Mouse (Mus musculus): Measurements from ENCODE around the gene Trib3. TPM values are rescaled to one million over a fixed set of nuclear protein-coding genes. Genes with fewer than 3 reads are reported as not detected.
A peak's percentile ranks its signal among the peaks of the same experiment; 100 is the strongest.

Gene Trib3
- polyA plus RNA-seq (2015; fragmentation: Nextera tagmentation; extraction: Ambion mirVana): 2.4 and 2.8 TPM in 2 replicates

DNA sequence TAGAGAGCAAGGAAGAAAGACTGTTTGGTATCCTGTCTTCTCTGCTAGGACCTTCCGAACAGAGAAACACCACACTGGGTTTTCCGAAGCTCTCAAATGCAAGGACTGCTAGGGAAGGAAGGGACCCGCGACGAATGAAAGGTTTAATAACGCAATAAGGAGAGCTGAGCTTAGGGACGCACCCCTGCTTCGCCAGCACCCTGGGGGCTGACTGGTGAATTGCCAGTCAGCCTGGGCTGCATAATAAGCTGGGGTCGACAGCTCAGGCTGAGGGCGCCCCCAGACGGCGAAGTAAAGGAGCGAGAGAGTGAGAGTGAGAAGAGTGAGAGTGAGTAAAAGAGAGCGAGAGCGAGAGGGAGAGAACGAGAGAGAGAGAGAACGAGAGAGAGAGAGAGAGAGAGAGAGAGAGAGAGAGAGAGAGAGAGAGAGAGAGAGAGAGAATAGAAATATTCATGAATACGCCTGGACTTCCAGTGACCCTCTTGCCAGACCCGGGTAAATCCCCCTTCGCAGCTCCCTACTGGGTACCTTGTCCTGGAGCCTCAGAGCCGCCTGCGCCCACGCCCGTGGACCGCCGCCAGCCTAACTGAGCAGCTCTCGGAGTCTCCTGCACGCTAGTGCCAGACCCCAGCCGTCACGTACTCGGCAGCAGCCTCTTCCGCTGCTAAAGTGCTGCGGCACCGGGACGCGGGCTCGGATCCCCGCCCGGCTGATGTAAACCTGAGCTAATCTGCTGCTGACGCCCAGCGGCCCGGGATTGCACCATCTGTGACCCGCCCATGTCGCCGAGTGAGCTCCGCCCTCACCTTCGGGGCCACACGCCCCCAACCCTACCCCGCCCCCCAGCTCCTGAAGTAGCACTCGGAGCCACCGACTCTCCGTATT lies at the start of gene Trib3:
Trib3 (minus strand) TSS at position 704 of the 885 bp plus-strand sequence.
- Histone ChIP-seq H3K27ac (ENCODE audit: low read length) (no peak within 1 kb of the TSS), H3K4me1 (ENCODE audit: control insufficient read depth, insufficient read depth, low read length) (0 out of 2 replicates have a peak, but pooled peaks cover 5% of the 10 kb centered on the region), H3K4me3 (replicated peaks; ENCODE audit: low read length) (peak within 1 kb of the TSS; percentile 64), H3K36me3 (ENCODE audit: control insufficient read depth, insufficient read depth, low read length) (no peaks in the 10 kb centered on the region), H3K9ac (ENCODE audit: low read length) (peak within 1 kb of the TSS; percentile 75), H3K9me3 (replicated peaks; ENCODE audit: control insufficient read depth, low read length) (no peaks in the 10 kb centered on the region), H3K4me2 (ENCODE audit: low read depth, low read length) (peak within 1 kb of the TSS; percentile 93), H3K27me3 (ENCODE audit: control insufficient read depth, insufficient read depth, low read length) (no peaks in the 10 kb centered on the region)
- peak; percentile 90 for ATAC-seq (ENCODE audit: insufficient read depth, low FRiP score)
- WGBS: under 1% methylated on average over 52 of the region's 52 CpGs

DNA sequence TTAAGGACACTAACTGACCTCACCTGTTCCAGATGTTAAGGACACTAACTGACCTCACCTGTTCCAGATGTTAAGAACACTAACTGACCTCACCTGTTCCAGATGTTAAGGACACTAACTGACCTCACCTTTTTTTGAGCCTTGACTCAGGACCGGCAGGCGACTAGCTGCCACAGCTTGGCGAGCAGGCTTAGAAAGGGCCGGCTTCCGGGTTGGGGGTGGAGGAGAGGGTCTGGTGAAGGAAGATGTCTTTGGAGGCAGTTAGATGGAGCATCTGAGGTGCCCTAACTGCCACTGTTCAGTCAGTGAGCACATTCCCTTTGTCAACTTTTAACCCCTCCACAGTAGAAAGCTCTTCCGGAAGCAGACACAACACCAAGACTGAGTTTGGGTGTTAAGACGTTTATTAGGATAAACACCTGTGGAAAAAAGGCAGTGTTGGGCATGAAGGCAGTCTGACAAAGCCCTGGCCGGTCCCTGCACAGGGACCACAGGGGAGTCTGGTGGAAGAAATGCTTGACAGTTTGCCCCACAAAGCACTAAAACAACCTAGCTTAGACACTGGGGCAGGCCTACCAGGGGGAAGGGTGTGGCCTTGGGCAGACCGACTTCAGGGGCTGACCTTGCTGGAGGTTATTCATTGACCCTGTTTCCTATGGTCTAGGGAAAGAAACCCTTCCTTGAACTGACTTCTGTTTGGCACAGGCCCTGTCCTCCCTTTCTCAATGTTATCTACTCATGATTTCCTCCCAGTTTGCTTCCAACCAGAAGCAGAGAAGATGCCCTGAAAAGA lies 49.6 kb upstream of the Trib3 start:
- Histone ChIP-seq H3K27ac (ENCODE audit: low read length) (peak overlapping the region; percentile 14; the same call in 1 of the 2 replicates), H3K4me1 (ENCODE audit: control insufficient read depth, insufficient read depth, low read length) (peaks cover 23% of the 10 kb centered on the region), H3K9ac (ENCODE audit: low read length) (no peak overlapping the region), H3K27me3 (ENCODE audit: control insufficient read depth, insufficient read depth, low read length) (no peaks in the 10 kb centered on the region), H3K4me2 (ENCODE audit: low read depth, low read length) (no peak overlapping the region; the same call in 1 of the 2 replicates), H3K36me3 (ENCODE audit: control insufficient read depth, insufficient read depth, low read length) (no peaks in the 10 kb centered on the region), H3K4me3 (replicated peaks; ENCODE audit: low read length) (no peak overlapping the region), H3K9me3 (replicated peaks; ENCODE audit: control insufficient read depth, low read length) (no peaks in the 10 kb centered on the region)
- WGBS: 46% methylated on average over 9 of the region's 9 CpGs
- no peak for ATAC-seq (ENCODE audit: insufficient read depth, low FRiP score)

DNA sequence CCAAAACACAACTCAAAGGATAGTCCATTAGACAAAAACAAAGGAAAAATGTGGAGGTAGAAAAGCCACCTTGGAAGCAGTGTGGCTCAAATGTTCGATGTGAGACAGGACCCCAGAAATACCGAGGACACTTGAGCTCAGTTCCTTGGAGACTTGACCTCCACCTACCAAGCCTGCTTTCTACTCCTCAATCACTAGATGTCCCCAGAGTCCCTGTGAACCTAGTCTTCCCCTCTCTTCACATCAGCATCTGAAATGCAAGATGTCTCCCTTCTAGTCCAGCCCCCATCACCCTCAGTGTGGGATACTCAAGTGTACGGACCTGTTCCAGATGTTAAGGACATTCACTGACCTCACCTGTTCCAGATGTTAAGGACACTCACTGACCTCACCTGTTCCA lies 49.0 kb upstream of the Trib3 start:
- Histone ChIP-seq H3K9me3 (replicated peaks; ENCODE audit: control insufficient read depth, low read length) (no peaks in the 10 kb centered on the region), H3K9ac (ENCODE audit: low read length) (no peak overlapping the region), H3K27ac (ENCODE audit: low read length) (no peak overlapping the region), H3K4me2 (ENCODE audit: low read depth, low read length) (no peak overlapping the region), H3K4me3 (replicated peaks; ENCODE audit: low read length) (no peak overlapping the region), H3K36me3 (ENCODE audit: control insufficient read depth, insufficient read depth, low read length) (no peaks in the 10 kb centered on the region), H3K27me3 (ENCODE audit: control insufficient read depth, insufficient read depth, low read length) (no peaks in the 10 kb centered on the region), H3K4me1 (ENCODE audit: control insufficient read depth, insufficient read depth, low read length) (peaks cover 23% of the 10 kb centered on the region)
- WGBS: 17% methylated on average over 3 of the region's 3 CpGs
- no peak for ATAC-seq (ENCODE audit: insufficient read depth, low FRiP score)

DNA sequence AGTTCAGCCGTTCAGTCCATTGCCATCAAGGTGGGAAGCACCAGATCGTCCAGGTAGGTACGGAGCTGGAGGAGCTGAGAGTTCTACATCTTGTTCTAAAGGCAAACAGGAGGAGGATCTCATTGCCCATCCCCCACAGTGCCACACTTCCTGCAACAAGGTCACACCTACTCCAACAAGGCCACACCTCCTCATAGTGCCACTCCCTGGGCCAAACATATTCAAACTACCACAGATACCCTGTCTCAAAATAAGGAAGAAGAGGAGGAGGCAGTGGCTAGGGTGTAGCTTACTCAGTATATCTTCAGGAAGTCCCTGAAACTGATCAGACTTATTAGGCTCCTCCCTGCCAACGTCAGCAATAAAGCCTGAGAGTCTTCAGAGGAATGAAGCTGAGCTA lies 40.4 kb upstream of the Trib3 start:
- 80% methylated on average over 4 of the region's 4 CpGs for WGBS
- Histone ChIP-seq H3K4me2 (ENCODE audit: low read depth, low read length) (no peak overlapping the region), H3K4me3 (replicated peaks; ENCODE audit: low read length) (no peak overlapping the region), H3K27ac (ENCODE audit: low read length) (no peak overlapping the region), H3K27me3 (ENCODE audit: control insufficient read depth, insufficient read depth, low read length) (no peaks in the 10 kb centered on the region), H3K9me3 (replicated peaks; ENCODE audit: control insufficient read depth, low read length) (no peaks in the 10 kb centered on the region), H3K36me3 (ENCODE audit: control insufficient read depth, insufficient read depth, low read length) (no peaks in the 10 kb centered on the region), H3K4me1 (ENCODE audit: control insufficient read depth, insufficient read depth, low read length) (no peaks in the 10 kb centered on the region), H3K9ac (ENCODE audit: low read length) (no peak overlapping the region)
- no peak for ATAC-seq (ENCODE audit: insufficient read depth, low FRiP score)

DNA sequence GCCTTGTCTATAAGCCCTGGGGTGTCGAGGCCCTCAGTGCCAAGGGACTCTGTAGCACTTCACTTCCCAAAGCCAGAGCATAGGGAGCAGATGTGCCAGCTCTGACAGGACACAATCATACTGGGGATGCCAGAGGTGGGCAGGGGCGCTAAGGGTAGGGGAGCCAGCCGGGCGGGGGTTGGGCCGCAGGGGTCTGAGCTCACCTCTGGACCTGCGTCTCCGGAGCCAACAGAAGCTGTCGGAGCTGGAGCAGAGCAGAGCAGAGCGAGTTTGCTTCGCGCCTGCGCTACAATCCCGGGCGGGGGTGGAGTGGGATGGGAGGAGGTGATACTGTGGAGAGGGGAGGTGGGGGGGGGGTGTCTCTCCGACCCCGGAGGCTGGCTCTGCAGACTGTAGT lies 32.5 kb upstream of the Trib3 start, which contains the start of gene Nrsn2:
Nrsn2 (minus strand) TSS at position 294 of the 397 bp plus-strand sequence.
- H3K4me2 ChIP-seq (ENCODE audit: low read depth, low read length): peak within 1 kb of the TSS; percentile 23; the same call in 1 of the 2 replicates
- H3K4me3 ChIP-seq (replicated peaks; ENCODE audit: low read length): no peak within 1 kb of the TSS
- no peaks in the 10 kb centered on the region for H3K36me3 ChIP-seq (ENCODE audit: control insufficient read depth, insufficient read depth, low read length)
- no peaks in the 10 kb centered on the region for H3K4me1 ChIP-seq (ENCODE audit: control insufficient read depth, insufficient read depth, low read length)
- peak within 1 kb of the TSS; percentile 40; the same call in 1 of the 2 replicates for H3K9ac ChIP-seq (ENCODE audit: low read length)
- ATAC-seq (ENCODE audit: insufficient read depth, low FRiP score): peak; percentile 42
- H3K27ac ChIP-seq (ENCODE audit: low read length): no peak within 1 kb of the TSS
- 3% methylated on average over 16 of the region's 16 CpGs for WGBS
- H3K9me3 ChIP-seq (replicated peaks; ENCODE audit: control insufficient read depth, low read length): no peaks in the 10 kb centered on the region
- peaks cover 16% of the 10 kb centered on the region; the same call in 1 of the 2 replicates for H3K27me3 ChIP-seq (ENCODE audit: control insufficient read depth, insufficient read depth, low read length)

DNA sequence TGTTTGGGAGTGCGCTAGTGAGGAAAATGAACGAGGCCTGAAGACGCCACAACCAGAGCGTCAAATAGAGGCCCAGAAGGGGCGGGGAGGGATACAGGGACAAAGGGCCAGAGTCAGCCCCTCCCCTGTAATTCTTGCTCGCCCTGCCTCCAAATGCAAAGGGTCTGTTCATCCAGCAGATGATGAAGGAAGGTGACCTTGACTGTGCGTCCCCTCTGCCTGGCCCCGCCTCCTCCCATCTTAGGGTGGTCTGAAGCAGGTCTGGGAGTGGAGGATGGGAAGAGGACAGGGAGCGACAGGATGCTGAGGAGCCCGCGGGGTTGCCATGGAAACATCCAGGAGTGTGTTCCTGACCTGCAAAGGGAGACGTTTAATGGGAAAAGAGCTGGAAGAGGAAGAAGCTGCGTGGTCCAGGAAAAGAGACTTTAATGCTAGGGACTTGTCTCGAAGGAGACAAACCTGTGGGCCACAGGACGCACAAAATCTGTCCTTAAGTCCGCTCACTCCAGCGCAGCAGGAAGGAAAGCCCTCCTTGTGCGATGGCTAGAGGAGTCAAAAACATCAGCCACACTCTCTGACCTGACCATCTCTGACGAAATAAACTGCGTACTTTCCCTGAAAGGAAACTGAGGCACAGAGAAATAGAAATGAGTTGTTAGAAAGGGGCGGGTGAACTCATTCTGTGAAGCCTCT lies 32.0 kb upstream of the Trib3 start:
- H3K4me2 ChIP-seq (ENCODE audit: low read depth, low read length): peak overlapping the region; percentile 23; the same call in 1 of the 2 replicates
- 11% methylated on average over 21 of the region's 21 CpGs for WGBS

DNA sequence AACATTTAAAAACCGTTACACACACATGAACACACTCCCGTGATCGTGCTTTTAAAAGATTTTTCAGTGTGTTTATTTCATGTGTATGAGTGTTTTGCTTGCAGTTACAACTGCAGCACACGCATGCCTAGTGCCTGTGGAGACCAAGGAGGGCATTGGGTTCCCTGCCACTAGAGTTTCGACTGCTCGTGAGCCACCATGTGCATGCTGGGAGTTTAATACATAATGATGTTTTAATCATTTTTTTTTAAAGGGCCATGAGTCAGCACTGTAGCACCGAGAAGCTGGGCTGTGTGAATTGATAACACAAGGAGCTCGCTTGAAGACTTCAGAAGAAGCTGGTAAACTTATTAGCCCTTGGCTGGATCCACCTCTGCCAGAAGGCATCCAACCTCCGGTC lies 29.7 kb upstream of the Trib3 start:
- no peaks in the 10 kb centered on the region for H3K4me1 ChIP-seq (ENCODE audit: control insufficient read depth, insufficient read depth, low read length)
- no peak overlapping the region for H3K9ac ChIP-seq (ENCODE audit: low read length)
- H3K9me3 ChIP-seq (replicated peaks; ENCODE audit: control insufficient read depth, low read length): no peaks in the 10 kb centered on the region
- no peaks in the 10 kb centered on the region for H3K36me3 ChIP-seq (ENCODE audit: control insufficient read depth, insufficient read depth, low read length)
- no peak overlapping the region for H3K27ac ChIP-seq (ENCODE audit: low read length)
- 74% methylated on average over 9 of the region's 9 CpGs for WGBS
- peaks cover 16% of the 10 kb centered on the region; the same call in 1 of the 2 replicates for H3K27me3 ChIP-seq (ENCODE audit: control insufficient read depth, insufficient read depth, low read length)
- no peak overlapping the region for H3K4me2 ChIP-seq (ENCODE audit: low read depth, low read length)
- no peak for ATAC-seq (ENCODE audit: insufficient read depth, low FRiP score)
- H3K4me3 ChIP-seq (replicated peaks; ENCODE audit: low read length): no peak overlapping the region

More for the DNA sequence above, 32.0 kb upstream of the Trib3 start:
- Histone ChIP-seq H3K4me3 (replicated peaks; ENCODE audit: low read length) (no peak overlapping the region), H3K9me3 (replicated peaks; ENCODE audit: control insufficient read depth, low read length) (no peaks in the 10 kb centered on the region), H3K4me1 (ENCODE audit: control insufficient read depth, insufficient read depth, low read length) (no peaks in the 10 kb centered on the region), H3K27me3 (ENCODE audit: control insufficient read depth, insufficient read depth, low read length) (peaks cover 16% of the 10 kb centered on the region; the same call in 1 of the 2 replicates), H3K27ac (ENCODE audit: low read length) (no peak overlapping the region), H3K9ac (ENCODE audit: low read length) (peak overlapping the region; percentile 40; the same call in 1 of the 2 replicates), H3K36me3 (ENCODE audit: control insufficient read depth, insufficient read depth, low read length) (no peaks in the 10 kb centered on the region)
- no peak for ATAC-seq (ENCODE audit: insufficient read depth, low FRiP score)

DNA sequence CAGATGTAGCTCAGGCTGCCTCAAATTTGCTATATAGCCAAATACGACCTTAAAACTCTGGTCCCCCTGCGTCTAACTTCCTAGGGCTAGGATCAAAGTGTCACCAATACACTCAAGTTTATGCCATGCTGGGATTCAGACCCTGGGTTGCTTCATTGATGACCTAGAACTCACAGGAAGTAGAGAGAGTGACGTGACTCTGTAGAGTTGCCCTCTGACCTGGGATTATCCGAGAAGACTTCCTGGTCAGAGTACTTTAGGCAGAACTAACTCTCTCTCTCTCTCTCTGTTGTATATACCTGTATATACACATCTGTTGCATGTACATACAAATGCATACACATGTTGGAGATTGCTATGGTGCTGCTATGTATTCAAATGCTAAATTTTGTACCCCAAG lies 28.8 kb upstream of the Trib3 start:
- no peaks in the 10 kb centered on the region for H3K9me3 ChIP-seq (replicated peaks; ENCODE audit: control insufficient read depth, low read length)
- H3K27me3 ChIP-seq (ENCODE audit: control insufficient read depth, insufficient read depth, low read length): peaks cover 16% of the 10 kb centered on the region; the same call in 1 of the 2 replicates
- WGBS: 52% methylated on average over 4 of the region's 4 CpGs
- no peak overlapping the region for H3K4me2 ChIP-seq (ENCODE audit: low read depth, low read length)
- no peak overlapping the region for H3K27ac ChIP-seq (ENCODE audit: low read length)
- H3K4me1 ChIP-seq (ENCODE audit: control insufficient read depth, insufficient read depth, low read length): no peaks in the 10 kb centered on the region
- H3K36me3 ChIP-seq (ENCODE audit: control insufficient read depth, insufficient read depth, low read length): no peaks in the 10 kb centered on the region
- no peak for ATAC-seq (ENCODE audit: insufficient read depth, low FRiP score)
- H3K9ac ChIP-seq (ENCODE audit: low read length): no peak overlapping the region
- H3K4me3 ChIP-seq (replicated peaks; ENCODE audit: low read length): no peak overlapping the region
